Mouse (Mus musculus) forebrain, embryonic 12.5 days (tissue): ENCODE results near the gene Susd1. TPM values are rescaled to one million over a fixed set of nuclear protein-coding genes. Genes with fewer than 3 reads are reported as not detected.

ENCODE experiments used
- ATAC-seq: fragments of 200-750 bp; cut with Nextera tagmentation; 2 replicates; pipeline ENCODE4 v1.8.0; 2017; ENCODE audit warnings: moderate TSS enrichment; ENCODE audit not compliant: low FRiP score
- H3K27ac ChIP-seq: fragments of 300-500 bp; sonication (generic); 2 replicates; pipeline ENCODE4 v1.5.1; 2016; ENCODE audit warnings: mild to moderate bottlenecking
- H3K27me3 ChIP-seq: fragments of 300-500 bp; sonication (generic); 2 replicates; pipeline ENCODE4 v1.6.1; 2016; ENCODE audit warnings: mild to moderate bottlenecking
- H3K36me3 ChIP-seq: fragments of 300-500 bp; sonication (generic); replicated peaks from 2 replicates; pipeline ENCODE4 v1.6.1; 2016; ENCODE audit warnings: mild to moderate bottlenecking
- H3K4me1 ChIP-seq: fragments of 300-500 bp; sonication (generic); 2 replicates; pipeline ENCODE4 v1.6.1; 2016
- H3K4me2 ChIP-seq: fragments of 300-500 bp; sonication (generic); 2 replicates; pipeline ENCODE4 v1.6.1; 2016; ENCODE audit warnings: mild to moderate bottlenecking, moderate library complexity
- H3K4me3 ChIP-seq: fragments of 300-500 bp; sonication (generic); replicated peaks from 2 replicates; pipeline ENCODE4 v1.5.1; 2016; ENCODE audit warnings: mild to moderate bottlenecking
- H3K9ac ChIP-seq: fragments of 300-500 bp; sonication (generic); 2 replicates; pipeline ENCODE4 v1.6.1; 2016; ENCODE audit warnings: mild to moderate bottlenecking
- H3K9me3 ChIP-seq: fragments of 300-500 bp; sonication (generic); 2 replicates; pipeline ENCODE4 v1.6.1; 2016
- WGBS: fragments of 180-500 bp; shearing (Covaris S2); methylation state at CpG from one replicate; pipeline ENCODE4 v1.1.7; 2016; 5-methylcytosine and 5-hydroxymethylcytosine counted together
- polyA plus RNA-seq: library from polyadenylated mRNA; unstranded; fragments of >200 nt; fragmentation: Nextera tagmentation; extraction: Ambion mirVana; gene quantifications from 2 replicates; pipeline ENCODE4 v1.2.1, GENCODE M21; 2016

The Susd1 gene
- polyA plus RNA-seq, 1 experiment from 2014 or later = 1.9 TPM

DNA sequence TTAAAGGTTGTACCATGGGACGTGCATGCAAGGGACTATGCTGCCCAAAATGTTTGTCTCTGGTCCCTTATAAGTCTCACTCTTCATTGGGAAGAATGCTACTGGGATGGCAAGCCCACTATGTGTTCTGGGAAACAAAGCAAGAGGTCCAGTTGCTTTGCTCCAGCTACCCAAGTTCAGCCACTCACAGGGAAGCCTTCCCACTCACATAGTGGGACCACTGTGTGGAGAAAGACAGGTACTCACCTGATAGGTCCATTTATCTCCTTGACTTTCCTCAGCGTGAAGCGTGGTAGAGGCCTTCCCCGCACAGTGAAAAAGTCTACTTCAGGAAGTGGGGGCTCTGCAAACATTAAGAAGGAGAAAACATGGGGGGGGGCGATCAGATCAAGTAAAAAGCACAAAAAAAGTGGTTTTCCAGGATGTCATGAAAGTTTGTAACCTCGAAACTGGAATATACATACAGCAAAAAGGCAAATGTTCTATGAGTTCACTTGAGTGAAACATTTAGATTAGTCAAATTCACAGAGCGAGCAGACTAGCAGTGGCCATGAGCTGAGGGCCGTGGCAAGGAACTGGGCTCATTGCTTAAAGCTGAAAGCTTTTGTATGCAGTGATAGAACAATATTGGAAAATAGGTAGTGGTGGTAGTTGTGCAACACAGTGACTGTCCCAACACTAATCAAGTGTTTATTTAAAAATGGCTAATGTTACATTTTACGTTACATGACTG is 105.6 kb downstream of the Susd1 start:
- H3K4me2 ChIP-seq = no peak overlapping the region
- no peak overlapping the region for H3K4me3 ChIP-seq
- no peak overlapping the region for H3K9ac ChIP-seq
- WGBS = 95% methylated on average over 9 of the region's 9 CpGs
- H3K27ac ChIP-seq = no peak overlapping the region
- H3K36me3 ChIP-seq = no peaks in the 10 kb centered on the region
- H3K9me3 ChIP-seq = no peaks in the 10 kb centered on the region
- peaks cover 19% of the 10 kb centered on the region for H3K4me1 ChIP-seq
- H3K27me3 ChIP-seq = no peaks in the 10 kb centered on the region
- ATAC-seq = no peak

DNA sequence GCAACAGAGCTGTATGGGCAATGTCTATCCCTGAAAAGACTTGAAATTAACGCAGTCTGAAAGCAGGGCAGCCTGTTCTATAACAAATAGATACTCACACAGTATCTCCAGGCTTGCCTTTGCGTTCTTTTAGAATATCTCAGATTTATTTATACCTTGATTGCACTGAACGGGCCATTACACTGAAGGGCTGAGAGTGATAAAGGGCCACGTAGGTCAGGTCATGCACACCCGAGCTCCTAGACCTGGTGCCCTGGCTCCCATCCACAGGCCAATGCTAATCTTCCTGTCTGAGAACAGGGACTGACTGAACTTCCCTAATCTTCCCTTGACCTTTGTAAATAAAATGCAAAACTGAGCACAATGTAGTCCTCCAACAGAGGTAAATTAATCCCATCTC is 106.3 kb downstream of the Susd1 start:
- Histone ChIP-seq H3K27me3 (no peaks in the 10 kb centered on the region), H3K9me3 (no peaks in the 10 kb centered on the region), H3K4me3 (no peak overlapping the region), H3K4me1 (peaks cover 19% of the 10 kb centered on the region), H3K27ac (no peak overlapping the region), H3K4me2 (no peak overlapping the region), H3K36me3 (no peaks in the 10 kb centered on the region), H3K9ac (no peak overlapping the region)
- 83% methylated on average over 5 of the region's 5 CpGs for WGBS
- no peak for ATAC-seq

DNA sequence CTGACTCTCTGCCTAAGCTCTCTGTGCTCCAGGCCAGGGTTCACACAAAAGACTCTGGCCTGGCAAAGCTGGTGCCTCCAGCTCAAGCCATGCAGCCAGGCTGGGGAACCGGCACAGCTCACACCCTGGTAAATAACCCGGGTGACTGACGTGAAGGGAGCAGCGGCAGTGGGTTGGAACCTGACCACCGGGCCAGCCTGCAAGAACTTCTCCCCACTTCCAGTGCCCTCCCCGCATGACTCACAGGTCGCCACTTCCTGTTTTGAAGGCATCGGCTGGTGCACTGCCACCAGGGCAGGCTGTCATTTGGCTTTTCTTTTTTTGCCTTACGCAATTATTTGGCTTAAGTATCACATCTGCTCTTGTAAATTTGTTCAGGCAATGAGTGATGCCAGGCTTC is 106.8 kb downstream of the Susd1 start:
- ATAC-seq = no peak
- WGBS = 65% methylated on average over 9 of the region's 9 CpGs
- peaks cover 19% of the 10 kb centered on the region for H3K4me1 ChIP-seq
- no peak overlapping the region for H3K9ac ChIP-seq
- no peaks in the 10 kb centered on the region for H3K27me3 ChIP-seq
- no peak overlapping the region for H3K4me2 ChIP-seq
- no peaks in the 10 kb centered on the region for H3K36me3 ChIP-seq
- no peaks in the 10 kb centered on the region for H3K9me3 ChIP-seq
- no peak overlapping the region for H3K4me3 ChIP-seq
- H3K27ac ChIP-seq = no peak overlapping the region

DNA sequence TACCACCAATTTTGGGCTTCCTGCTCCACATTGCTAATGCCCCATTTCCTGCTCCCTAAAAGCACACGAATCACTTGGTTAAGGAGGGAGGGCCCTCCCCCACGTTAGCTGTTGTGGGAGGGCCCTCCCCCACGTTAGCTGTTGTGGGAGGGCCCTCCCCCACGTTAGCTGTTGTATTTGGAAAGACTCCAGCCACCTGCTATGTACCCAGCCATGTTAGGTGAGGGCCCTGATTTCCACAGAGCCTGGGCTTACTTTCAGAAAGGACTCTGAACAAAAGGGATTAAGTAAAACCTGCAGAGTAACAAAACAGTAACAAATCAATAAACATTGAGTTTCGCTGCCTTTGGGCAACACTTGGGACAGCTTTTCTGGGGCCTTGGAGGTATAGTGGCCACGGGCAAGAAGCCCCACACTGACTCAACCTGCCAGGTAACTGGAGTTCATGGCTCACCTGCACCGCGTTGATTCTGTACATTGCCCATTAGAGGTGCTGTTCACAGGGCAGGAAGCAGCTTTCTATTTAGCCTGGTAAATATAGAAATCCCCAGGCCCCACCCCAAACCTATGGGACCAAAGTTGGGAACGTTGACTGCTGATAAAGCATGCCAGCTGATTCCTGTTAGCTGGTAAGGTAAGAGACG is 107.3 kb downstream of the Susd1 start:
- 34% methylated on average over 10 of the region's 10 CpGs for WGBS
- Histone ChIP-seq H3K4me2 (no peak overlapping the region), H3K9ac (no peak overlapping the region), H3K27ac (no peak overlapping the region), H3K27me3 (no peaks in the 10 kb centered on the region), H3K4me1 (peaks cover 13% of the 10 kb centered on the region), H3K36me3 (no peaks in the 10 kb centered on the region), H3K9me3 (no peaks in the 10 kb centered on the region), H3K4me3 (no peak overlapping the region)
- ATAC-seq = no peak

DNA sequence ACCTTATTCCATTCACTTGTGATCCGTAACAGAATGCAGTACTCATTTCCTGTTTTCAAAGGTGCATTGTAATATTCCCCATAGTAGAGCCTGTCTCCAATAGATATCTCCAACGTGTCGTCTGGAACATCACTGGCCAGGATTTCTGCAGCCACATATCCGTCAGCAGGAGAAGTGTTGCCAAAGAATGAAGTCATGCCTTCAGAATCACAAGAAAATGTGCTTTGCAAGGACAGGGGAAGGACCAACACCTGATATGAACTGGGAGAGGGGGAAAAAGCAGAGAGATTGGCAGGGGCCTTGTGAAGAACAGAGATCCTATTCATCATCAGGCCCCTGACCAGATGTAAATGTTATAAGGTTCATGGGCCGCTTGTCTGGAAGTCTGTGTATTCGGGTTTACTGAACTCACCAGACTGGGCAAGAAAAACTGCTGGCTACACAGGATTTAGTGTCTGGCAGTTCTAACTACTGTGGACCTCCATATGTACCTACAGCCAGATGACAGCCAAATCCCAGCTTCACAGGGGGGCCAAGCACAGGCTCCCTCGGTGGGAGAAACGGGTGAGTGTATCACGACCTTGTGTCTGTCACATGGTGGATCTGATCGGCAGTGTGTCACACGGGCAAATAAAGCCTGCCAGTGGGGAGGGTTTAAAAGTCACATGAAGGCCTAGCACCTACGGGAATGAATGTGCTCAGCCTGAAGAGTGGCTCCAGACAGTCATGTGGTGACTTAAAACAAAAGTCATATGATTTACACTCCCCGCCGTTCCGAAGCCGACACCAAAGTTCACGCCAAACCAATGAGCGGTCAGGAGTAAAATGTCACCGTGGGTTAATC is 108.8 kb downstream of the Susd1 start:
- no peaks in the 10 kb centered on the region for H3K36me3 ChIP-seq

DNA sequence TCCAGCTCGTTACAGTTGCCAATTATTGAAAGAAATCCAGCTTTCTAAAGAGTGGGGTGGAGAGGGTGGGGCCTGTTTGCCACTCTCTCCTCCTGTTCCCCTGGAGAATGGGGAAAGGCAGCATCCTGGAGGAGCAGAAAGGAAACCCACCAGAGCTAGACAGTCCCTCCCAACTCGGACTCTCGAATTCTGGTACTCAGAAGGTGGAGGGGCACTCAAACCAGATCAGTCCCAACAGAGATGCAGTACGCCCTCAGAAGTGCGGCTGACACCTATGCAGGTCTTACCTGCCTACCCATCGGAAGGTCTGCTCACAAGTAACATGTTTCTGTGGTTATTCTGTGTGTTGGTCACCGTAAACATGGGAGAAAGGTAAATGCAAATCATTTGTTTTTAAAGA is 109.6 kb downstream of the Susd1 start:
- Histone ChIP-seq H3K4me2 (no peak overlapping the region), H3K27me3 (no peaks in the 10 kb centered on the region), H3K4me3 (no peak overlapping the region), H3K4me1 (peaks cover 11% of the 10 kb centered on the region), H3K27ac (no peak overlapping the region), H3K9me3 (no peaks in the 10 kb centered on the region), H3K36me3 (no peaks in the 10 kb centered on the region), H3K9ac (no peak overlapping the region)
- 82% methylated on average over 7 of the region's 7 CpGs for WGBS
- ATAC-seq = no peak

More for the DNA sequence above, 108.8 kb downstream of the Susd1 start:
- Histone ChIP-seq H3K27me3 (no peaks in the 10 kb centered on the region), H3K4me1 (peaks cover 11% of the 10 kb centered on the region), H3K4me2 (no peak overlapping the region), H3K9ac (no peak overlapping the region), H3K9me3 (no peaks in the 10 kb centered on the region), H3K27ac (no peak overlapping the region), H3K4me3 (no peak overlapping the region)
- 86% methylated on average over 19 of the region's 19 CpGs for WGBS
- no peak for ATAC-seq

DNA sequence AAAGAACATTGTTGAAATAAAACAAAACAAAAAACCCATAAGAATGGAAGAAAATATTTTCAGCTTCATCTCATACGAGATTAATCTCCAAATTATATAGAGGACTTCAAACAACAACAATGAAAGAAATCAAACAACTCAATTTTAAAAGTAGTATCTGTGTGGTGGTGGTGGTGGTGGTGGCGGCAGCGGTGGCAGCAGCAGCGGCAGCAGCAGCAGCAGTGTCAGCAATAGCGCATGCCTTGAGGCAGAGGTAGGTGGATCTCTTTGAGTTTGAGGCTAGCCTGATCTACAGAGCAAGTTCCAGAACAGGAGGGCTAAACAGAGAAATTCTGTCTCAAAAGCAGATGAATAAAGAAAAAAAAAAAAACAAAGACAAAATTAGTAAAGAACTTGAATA is 110.4 kb downstream of the Susd1 start:
- Histone ChIP-seq H3K9me3 (no peaks in the 10 kb centered on the region), H3K27ac (no peak overlapping the region), H3K9ac (no peak overlapping the region), H3K4me2 (no peak overlapping the region), H3K4me3 (no peak overlapping the region), H3K4me1 (peaks cover 15% of the 10 kb centered on the region), H3K36me3 (no peaks in the 10 kb centered on the region), H3K27me3 (no peaks in the 10 kb centered on the region)
- 89% methylated on average over 5 of the region's 5 CpGs for WGBS
- ATAC-seq = no peak

DNA sequence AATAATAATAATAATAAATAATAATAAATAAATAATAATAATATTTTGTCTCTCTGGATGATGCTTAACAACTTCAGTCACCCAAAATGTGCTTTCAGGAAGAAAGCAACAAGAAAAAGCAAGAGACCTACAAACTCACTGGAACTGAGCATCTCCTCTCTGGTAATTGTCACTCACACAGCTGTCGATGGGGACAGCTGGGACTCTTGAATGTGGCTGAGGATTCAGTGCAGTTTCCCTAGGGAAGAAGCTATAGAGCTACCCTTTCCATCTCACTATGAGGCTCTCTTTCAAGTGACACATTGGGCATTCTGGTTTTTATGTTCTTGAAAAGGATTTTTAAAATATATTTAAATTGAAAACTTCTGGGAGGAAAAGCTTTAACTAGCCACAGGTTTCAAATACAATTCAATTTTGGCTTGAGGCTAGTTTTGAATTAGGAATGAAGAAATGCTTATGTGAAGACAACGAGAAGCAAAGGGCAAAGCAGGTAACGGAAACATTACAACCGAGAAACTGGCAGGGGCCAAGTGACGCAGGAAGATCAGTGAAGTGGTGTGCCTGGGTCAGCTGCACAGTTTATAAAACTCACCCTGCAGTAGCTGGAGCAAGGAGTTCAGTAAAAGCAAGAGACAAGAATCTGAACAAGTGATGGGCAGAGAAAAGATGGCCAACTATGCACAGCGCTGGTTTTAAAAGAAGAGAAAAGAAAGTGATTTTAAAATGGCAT is 112.2 kb downstream of the Susd1 start:
- Histone ChIP-seq H3K4me1 (peaks cover 24% of the 10 kb centered on the region), H3K9me3 (no peaks in the 10 kb centered on the region), H3K27ac (no peak overlapping the region), H3K36me3 (no peaks in the 10 kb centered on the region), H3K9ac (no peak overlapping the region), H3K4me2 (no peak overlapping the region), H3K4me3 (no peak overlapping the region), H3K27me3 (no peaks in the 10 kb centered on the region)
- 87% methylated on average over 6 of the region's 6 CpGs for WGBS
- ATAC-seq = no peak

DNA sequence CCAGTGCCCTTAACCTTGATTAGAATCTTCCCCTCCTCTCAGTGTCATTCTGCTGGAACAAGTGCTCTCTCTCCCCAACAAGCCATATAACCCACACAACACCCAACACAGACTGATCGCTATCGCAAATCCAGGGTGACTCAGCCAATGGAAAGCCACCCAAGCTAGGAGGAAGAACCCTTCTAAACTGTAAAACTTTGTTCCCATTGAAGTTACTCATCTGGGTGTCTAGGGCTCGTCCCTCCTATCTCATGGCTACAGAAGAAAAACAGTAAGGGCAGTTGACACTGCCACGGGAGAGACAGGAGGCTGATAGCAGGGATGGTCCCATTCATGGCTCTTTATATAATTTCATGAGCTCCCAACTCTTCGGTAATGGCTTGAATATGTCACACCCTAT is 114.1 kb downstream of the Susd1 start:
- 90% methylated on average over 5 of the region's 5 CpGs for WGBS
- no peak overlapping the region for H3K4me3 ChIP-seq

DNA sequence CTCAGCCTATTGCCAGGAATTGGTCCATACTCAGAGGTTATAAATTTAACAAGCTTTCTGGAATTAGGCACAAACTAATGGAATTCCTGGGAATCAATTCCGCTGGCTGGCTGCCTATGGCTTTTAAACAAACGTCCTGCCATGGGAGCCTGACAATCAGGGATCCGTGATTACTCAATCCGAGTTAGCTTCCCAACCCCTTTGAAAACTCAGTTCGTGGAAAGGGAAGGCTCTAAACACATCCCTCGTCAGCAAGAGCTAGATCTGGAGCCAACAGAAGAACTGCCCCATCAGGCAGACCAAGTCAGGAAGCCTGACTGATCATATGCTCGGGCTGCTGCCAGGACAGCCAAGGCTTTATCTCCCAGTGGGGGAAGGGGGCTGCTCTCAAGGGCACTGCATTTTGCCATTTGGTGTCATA is 115.2 kb downstream of the Susd1 start:
- Histone ChIP-seq H3K27ac (no peak overlapping the region), H3K27me3 (no peaks in the 10 kb centered on the region), H3K9ac (no peak overlapping the region), H3K4me2 (no peak overlapping the region), H3K36me3 (no peaks in the 10 kb centered on the region), H3K4me3 (no peak overlapping the region), H3K9me3 (no peaks in the 10 kb centered on the region), H3K4me1 (peaks cover 23% of the 10 kb centered on the region)
- 12% methylated on average over 7 of the region's 7 CpGs for WGBS
- no peak for ATAC-seq

More for the DNA sequence above, 114.1 kb downstream of the Susd1 start:
- no peaks in the 10 kb centered on the region for H3K9me3 ChIP-seq
- no peak overlapping the region for H3K4me2 ChIP-seq
- H3K27me3 ChIP-seq = no peaks in the 10 kb centered on the region
- H3K36me3 ChIP-seq = no peaks in the 10 kb centered on the region
- H3K4me1 ChIP-seq = peaks cover 23% of the 10 kb centered on the region
- H3K9ac ChIP-seq = no peak overlapping the region
- no peak overlapping the region for H3K27ac ChIP-seq
- ATAC-seq = no peak

DNA sequence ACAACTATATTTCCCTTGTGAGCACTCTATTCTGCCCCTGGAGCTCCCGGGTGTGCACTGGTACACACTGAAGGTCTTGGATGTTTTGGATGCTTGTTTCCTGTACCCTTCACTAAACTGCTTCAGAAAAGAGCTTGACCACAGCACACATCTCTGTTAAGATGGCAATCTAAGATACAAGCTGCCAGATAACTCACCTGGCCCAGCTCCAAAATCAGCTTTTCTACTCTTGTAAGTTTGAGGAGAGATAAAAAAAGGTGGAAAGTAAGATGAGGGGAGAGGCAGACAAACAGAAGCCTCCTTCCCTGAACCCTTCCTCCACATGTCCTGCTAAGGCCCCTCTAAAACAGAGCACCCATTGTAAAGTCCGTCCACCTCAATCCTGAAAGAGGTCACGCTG is 115.7 kb downstream of the Susd1 start:
- Histone ChIP-seq H3K4me2 (no peak overlapping the region), H3K4me1 (peaks cover 23% of the 10 kb centered on the region), H3K27me3 (no peaks in the 10 kb centered on the region), H3K27ac (no peak overlapping the region), H3K36me3 (no peaks in the 10 kb centered on the region), H3K9ac (no peak overlapping the region), H3K9me3 (no peaks in the 10 kb centered on the region), H3K4me3 (no peak overlapping the region)
- no peak for ATAC-seq
- 37% methylated on average over 3 of the region's 3 CpGs for WGBS

DNA sequence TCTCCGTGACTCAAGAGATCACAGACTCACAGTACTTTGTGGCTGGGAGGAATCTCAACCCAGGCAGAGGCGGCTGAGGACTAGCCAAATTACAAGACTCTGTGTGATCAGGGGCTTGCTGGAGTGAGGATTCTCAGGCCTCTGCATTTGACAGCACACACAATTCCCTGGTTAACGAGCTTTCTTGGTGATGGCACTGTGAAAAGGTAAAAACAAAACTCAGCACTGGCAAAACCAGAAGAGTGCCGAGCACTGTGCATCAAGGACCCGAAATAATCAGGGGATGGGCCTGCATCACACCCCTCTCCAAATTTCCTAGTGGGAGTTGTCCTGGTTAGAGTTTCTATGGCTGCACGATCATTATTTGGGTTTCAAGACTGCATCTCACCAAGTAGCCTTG is 116.4 kb downstream of the Susd1 start:
- no peaks in the 10 kb centered on the region for H3K9me3 ChIP-seq
- ATAC-seq = no peak
- H3K4me3 ChIP-seq = no peak overlapping the region
- no peak overlapping the region for H3K4me2 ChIP-seq
- peaks cover 23% of the 10 kb centered on the region for H3K4me1 ChIP-seq
- H3K9ac ChIP-seq = no peak overlapping the region
- no peaks in the 10 kb centered on the region for H3K36me3 ChIP-seq
- H3K27ac ChIP-seq = no peak overlapping the region
- no peaks in the 10 kb centered on the region for H3K27me3 ChIP-seq
- WGBS = 48% methylated on average over 6 of the region's 6 CpGs
